Mouse (Mus musculus) erythroid progenitor cell, adult 5-6 weeks (primary cell): ENCODE measurements around the gene Pex12. TPM values are rescaled to one million over a fixed set of nuclear protein-coding genes. Genes with fewer than 3 reads are reported as not detected.
"Not testable (repeated sequence)": the region's sequence is repeated elsewhere in the genome, so short reads cannot be mapped to it uniquely, and the experiment has no call there.

Source experiments
- ATAC-seq: replicated peaks from 2 replicates; pipeline ENCODE4 v1.8.0; 2016; ENCODE audit warnings: moderate number of reproducible peaks, mild to moderate bottlenecking, moderate TSS enrichment, inconsistent platforms; ENCODE audit not compliant: poor library complexity, low FRiP score, severe bottlenecking
- total RNA-seq, 2 experiments: library from RNA; stranded (forward) in 1 of 2; stranded (reverse) in 1 of 2; fragments of 150-400 nt in 1 of 2; fragments of 186-747, 209-891 nt in 1 of 2; gene quantifications; 2 replicates each; pipeline versions ENCODE4 v1.2.3 to v1.2.4; 2015 to 2017; ENCODE audit warnings: low replicate concordance in 2 of 2

Pex12 gene
- total RNA-seq, 2 experiments from 2014 or later, result 2.5 TPM; not detected in 1

DNA sequence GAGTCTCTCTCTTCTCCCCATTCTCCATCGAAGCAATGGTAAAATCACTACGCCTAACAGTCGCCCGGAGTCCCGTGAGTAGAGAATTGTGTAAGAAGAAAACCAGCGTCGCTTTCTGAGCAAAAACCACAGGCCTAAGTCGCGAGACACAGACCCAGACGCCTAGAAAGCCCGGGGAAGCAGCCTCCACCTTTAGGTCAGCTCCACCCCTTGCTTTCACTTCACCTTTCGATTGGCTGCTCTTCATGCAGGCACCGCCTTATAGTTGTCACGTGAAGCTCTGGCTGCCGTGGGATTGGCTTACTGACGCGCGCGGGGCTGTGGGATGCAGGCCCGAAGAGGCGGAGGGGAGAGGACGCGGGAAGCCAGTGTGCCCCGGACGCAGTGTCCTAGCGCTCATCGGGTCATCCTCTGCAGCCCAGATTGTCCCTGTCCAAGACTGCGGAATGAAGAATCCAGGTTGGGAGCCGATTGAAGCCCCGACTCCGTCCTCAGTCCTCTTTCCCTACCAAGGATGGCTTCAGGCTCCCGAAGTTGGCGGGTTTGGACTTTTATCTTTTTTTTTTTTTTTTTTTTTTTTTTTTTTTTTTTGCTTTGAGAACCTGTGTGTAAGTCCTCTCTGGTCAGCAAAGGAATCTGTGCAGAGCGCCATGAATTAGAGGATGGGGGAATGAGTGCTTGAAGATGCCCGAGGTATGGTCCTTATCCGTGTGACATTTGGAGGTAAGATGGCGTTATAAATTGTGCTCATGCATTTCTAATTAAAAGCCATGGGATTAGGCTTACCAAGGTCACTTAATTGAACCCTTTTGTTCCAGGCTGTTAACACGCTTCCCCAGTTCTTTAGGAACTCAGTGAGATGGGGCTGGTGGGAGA, 10.8 kb downstream of the Pex12 start:
- peak; percentile 94 for ATAC-seq

DNA sequence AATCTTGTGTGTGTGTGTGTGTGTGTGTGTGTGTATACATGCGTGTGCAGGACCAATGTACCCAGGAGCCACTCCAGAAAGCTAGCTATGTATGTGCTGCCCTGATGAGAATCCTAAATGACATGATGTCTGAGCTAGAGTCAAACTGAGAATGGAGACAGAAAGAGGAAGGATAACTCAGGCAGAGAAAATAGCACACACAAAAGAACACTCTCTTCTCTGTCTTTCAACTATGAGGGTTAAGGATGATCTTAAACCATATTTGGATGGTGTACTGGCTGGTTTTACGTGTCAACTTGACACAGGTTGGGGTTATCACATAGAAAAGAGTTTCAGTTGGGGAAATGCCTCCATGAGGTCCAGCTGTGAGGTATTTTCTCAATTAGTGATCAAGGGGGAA, 12.8 kb downstream of the Pex12 start:
- ATAC-seq, result no peak

DNA sequence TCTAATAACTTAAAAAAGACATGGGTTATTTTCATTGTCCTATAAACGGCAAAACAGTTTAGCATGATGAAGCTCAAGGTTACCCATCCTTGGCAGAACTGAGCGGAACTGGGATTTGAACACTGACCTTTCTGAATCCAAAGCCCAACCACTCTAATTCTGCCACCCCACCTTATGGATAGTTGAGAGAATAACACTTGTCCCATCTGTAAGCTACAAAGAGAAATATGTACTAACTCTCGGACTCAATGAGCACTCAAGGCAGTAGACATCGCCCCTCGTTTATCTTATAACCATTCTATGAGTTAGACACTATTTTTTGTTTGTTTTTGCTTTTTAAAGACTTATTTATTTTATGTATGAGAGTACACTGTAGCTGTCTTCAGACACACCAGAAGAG, 13.3 kb downstream of the Pex12 start:
- no peak for ATAC-seq

DNA sequence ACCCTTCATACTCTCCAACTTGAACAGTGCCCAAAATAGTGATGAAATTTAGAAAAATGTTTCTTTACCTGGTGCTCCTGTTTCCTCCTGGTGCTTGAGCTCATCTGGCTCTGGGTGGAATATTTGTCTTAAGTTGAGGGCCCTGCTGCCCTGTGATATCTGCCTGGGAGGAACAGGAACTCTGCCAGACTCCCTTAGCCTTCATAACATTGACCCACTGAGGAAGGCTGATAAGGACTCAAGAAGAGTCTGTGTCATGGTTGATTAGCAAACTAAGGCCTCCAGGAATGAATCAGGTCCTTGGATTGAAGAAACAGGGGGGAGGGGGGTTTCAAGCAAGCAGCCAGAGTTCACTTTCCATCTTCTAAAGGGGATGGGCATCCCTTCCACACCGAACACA, 15.8 kb downstream of the Pex12 start, which contains the start of gene Slfn14:
Gene Slfn14, minus strand, starts transcription at position 161 of the 400 bp plus-strand sequence.
- peak; percentile 84 for ATAC-seq

DNA sequence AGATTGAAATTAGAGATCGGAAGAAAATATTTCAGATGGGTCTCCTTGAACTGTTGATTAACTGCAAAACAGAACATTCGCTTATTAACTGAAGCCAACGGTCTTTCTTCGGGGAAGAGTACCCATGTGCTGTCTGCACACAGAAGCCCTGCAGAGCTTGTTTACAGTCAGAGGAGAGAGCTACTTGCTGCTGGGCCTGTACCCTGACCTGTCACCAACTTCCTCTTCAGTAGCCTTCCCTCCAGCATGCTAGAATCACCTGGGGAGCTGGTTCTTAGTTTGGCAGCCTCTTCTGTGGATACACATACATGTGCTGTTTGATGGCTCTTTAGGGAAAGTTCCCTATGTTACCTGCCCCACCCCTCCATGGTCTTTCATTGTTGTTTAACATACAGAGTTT, 16.8 kb downstream of the Pex12 start:
- peak; percentile 28 for ATAC-seq

DNA sequence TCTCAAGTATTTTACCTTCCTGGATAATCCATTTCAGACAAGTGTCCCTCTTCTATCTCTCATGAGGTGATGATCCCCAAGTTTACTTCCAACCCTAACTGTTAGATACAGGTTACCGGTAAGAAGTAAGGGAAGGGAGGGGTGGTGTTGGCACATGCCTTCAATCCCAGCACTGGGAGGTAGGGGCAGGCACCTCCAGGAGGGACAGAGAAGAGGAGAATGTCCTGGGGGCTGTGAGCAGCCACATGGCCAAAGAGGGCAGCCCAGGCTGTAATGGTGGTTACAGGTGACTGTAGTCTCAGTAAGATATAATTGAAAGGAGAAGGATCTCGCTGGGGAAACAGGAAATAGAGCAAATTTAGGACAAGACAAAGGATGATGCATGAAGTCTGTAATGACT, 20.3 kb downstream of the Pex12 start:
- ATAC-seq, result no peak

DNA sequence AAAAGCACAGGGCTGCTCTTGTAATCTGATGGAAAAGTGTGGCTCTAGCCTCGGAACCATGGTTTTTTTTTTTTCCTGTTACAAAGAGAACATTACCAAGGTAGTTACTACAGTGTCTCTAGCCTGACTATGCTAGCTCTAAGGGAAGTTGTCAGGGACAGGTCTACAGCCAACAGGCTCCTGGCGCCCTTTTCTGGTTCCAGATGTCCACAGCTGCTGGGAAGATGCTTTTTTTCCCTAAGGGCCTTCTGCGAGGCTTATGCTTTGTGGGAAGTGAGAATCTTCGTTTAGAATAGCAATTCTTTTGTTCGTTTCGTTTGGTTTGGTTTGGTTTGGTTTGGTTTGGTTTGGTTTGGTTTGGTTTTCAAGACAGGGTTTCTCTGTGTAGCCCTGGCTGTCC, 22.7 kb downstream of the Pex12 start:
- ATAC-seq, result no peak

DNA sequence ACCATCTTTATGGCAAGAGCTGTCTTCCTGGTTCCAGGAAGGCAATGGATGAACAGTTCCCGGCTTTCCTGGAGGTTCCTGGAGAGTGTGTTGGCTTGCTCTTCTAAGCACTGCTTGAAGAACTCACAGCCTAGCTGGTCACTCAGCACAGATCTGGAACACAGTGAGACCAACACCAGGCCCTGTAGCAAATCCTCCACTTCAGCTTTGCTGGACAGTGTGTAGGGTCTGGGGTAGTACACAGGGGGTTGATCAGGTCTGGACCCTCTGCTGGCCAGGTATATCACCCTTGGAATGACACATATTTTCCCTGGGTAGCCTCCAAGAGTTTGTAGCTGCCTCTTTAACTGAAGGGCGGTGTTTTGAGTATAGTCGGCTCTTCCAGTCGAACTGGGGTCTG, 23.4 kb downstream of the Pex12 start:
- ATAC-seq, result no peak

DNA sequence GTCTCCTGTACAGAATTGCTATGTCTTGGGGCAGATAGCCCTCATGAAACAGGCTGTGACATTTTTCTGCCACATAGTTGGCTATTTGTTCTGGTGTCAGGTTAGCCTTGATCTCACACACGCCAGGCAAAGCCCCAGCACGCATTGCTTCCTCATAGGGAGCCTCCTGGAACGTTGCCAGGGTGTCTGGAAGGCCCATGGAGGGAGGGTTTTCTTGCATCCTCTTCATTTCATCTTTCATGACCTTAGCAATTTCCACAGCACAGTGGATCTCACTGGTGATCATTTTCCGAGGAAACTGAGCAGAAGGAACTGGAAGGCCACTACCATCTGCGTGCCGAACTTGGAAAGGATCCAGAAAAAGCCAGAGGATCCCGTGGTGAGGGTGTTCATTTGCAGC, 26.1 kb downstream of the Pex12 start:
- ATAC-seq, result no peak

DNA sequence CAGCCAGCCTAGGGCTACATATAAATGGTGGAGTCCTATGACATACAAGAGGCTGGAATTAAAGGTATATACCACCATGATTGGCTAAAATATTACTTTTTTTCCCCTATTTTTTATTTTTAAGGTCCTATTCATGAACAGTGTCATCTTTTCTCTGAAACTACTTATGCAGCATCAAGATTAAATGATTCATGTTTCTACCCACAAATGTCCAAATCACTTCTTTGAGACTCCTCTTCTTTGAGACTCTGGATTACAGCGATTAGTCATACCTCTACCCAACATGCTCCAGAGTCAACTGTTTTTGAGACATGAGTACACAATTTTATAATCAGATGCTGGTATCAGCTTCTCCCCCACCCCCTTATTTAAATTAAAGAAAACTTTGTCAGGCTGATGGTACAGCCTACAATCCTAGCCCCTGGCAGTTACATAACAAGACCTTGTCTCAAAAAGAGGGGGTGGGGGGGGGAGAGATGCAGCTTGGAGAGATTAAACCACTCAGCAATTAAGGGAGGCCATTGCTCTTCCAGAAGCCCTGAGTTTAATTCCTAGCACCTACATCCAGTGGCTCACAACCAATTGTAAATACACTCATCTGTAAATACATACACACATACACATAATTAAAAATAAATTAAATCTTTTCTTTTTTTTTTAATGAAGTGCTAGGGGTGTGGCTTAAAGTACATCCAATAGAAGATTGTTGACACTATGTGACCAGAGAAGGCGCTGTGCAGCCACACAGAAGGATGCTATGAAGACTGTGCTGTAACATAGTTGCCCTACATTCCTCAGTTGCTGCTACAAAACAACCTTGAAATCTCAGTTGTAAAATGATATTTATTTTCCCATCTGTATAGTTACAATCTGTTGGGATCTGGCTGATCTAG, 30.2 kb downstream of the Pex12 start:
- ATAC-seq, result peak; percentile 57

DNA sequence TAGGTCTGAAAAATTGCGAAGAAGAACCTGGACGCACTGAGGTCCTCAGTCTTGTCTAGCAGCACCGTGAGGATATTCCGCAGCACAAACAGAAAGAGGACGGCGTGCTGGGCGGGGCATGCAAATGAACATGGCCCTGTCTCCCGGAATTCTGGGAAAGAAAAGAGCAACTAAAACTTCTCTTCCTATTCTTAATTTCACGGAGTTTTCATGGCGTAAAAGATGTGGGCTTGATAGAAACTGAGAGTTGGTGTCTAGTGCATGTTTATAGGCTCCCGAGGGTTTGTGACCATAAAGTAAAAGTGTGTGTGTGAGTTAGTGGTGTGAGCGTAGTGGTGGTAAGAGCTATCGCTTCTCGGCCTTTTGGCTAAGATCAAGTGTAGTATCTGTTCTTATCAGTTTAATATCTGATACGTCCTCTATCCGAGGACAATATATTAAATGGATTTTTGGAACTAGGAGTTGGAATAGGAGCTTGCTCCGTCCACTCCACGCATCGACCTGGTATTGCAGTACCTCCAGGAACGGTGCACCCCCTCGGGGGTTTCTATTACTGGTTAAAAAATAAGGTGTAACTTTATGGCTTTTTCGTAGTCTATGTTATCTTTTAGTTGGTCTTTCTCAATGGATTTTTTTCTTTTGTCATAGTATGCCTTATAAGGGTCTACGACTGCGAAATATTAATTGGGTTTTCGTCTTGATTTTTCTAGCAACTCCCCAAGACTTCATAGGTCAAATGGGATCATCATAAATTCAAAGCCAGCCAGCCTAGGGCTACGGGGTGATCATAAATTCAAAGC, 31.0 kb downstream of the Pex12 start:
- ATAC-seq, result peak; percentile 85

DNA sequence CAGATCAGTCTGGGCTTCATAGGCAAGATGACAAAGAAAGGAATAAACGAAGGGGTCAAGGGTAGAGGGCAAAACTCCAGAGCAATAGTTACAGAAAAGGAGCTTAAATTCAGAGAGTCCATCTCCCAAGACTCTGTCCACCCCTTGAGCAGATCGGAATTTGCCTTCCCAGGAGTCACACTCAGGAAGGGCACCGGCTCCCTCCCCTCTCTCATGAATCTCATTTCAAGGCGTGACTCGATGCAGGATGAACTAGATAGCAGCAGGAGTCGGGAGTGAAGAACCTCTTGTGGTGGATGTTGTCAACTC, 31.6 kb downstream of the Pex12 start:
- ATAC-seq, result peak; percentile 45

DNA sequence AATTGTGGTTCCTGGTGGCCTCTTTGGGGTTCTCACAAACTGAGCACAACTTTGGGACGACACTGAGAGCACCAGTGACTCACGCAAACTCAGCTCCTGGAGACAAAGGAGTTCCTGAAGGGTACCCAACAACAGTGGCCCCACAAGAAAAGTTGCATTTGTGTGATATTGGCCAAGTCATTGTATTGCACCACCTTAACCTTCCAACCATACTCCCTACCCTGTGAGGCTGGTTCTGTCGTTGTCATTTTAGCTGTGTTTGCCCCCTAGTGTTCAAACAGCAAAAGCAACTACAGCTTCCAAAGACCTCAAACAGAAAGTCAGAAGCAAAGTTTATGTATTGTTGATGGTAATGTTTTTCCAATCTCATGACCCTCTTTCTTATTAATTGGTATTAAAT, 39.2 kb downstream of the Pex12 start:
- peak; percentile 91 for ATAC-seq

DNA sequence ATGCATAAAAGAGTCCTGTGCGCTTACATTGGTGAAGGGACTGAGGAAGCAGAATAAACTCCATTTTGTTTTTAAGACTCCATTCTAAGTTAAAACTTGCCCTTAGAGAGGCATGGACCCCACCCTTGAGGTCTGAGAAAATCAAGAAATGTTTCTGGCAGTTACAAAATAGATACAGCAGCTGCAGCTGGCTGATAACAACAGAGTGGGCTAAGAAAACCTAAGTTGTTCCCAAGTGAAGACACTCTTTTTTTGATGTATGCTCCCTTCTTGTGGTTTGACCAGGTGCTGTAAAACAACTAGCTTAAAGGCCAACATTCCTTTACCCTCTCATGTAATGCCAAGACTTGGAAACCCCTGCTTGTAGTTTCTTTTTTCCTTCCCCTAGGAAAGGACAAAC, 39.7 kb downstream of the Pex12 start:
- ATAC-seq, result peak; percentile 88

DNA sequence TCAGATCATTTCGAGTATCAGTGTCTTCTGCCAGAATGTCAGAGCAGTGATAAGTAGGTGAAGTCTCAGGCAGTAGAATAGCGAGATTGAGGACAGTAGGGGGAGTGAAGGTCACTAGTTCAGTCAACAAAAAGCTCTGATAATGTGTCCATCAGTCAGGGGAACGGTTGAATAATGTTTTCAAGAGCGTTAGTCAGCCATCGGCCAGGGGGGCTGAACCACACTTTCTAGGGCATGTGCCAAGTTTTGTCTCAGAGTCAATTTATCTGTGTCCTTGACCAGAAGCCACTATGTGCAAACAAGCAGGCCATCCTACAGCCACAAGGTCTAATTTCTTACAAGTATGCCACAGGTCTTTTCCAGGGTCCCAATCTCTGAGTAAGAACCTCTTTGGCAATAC, 45.2 kb downstream of the Pex12 start:
- not testable (repeated sequence) for ATAC-seq

Other genes starting within 250 kb of the Pex12 start
- gene Slfn2, start 237.5 kb downstream of the Pex12 start, total RNA-seq (2015; ENCODE audit: low replicate concordance), result 32.1 and 39.4 TPM in 2 replicates
- 40.9 and 43.8 TPM in 2 replicates for gene Slfn2, start 237.5 kb downstream of the Pex12 start, total RNA-seq (2017; ENCODE audit: low replicate concordance)
- gene Slfn1, start 185.7 kb downstream of the Pex12 start, total RNA-seq (2015; ENCODE audit: low replicate concordance), result 4.2 and 22.3 TPM in 2 replicates
- 6.9 and 12.3 TPM in 2 replicates for gene Slfn1, start 185.7 kb downstream of the Pex12 start, total RNA-seq (2017; ENCODE audit: low replicate concordance)
- 21.3 and 75.9 TPM in 2 replicates for gene Slfn4, start 127.4 kb downstream of the Pex12 start, total RNA-seq (2015; ENCODE audit: low replicate concordance)
- 4.2 and 12.1 TPM in 2 replicates for gene Slfn4, start 127.4 kb downstream of the Pex12 start, total RNA-seq (2017; ENCODE audit: low replicate concordance)
- gene Slfn3, start 111.3 kb downstream of the Pex12 start, total RNA-seq (2015; ENCODE audit: low replicate concordance), result 5.0 and 19.3 TPM in 2 replicates
- 12.3 and 35.9 TPM in 2 replicates for gene Slfn3, start 111.3 kb downstream of the Pex12 start, total RNA-seq (2017; ENCODE audit: low replicate concordance)
- 86.4 and 88.3 TPM in 2 replicates for gene Slfn14, start 15.9 kb downstream of the Pex12 start, total RNA-seq (2015; ENCODE audit: low replicate concordance)
- 93.6 and 106 TPM in 2 replicates for gene Slfn14, start 15.9 kb downstream of the Pex12 start, total RNA-seq (2017; ENCODE audit: low replicate concordance)
- gene Ap2b1, start 3.6 kb downstream of the Pex12 start, total RNA-seq (2015; ENCODE audit: low replicate concordance), result 42.3 and 43.6 TPM in 2 replicates
- 49.8 and 49.9 TPM in 2 replicates for gene Ap2b1, start 3.6 kb downstream of the Pex12 start, total RNA-seq (2017; ENCODE audit: low replicate concordance)
- gene Rasl10b, start 106.6 kb upstream of the Pex12 start, total RNA-seq (2015; ENCODE audit: low replicate concordance), result not detected in 2 replicates
- 0.23 TPM in 1 of 2 replicates, not detected in the other for gene Rasl10b, start 106.6 kb upstream of the Pex12 start, total RNA-seq (2017; ENCODE audit: low replicate concordance)
- not detected in 2 replicates for gene Gas2l2, start 126.9 kb upstream of the Pex12 start, total RNA-seq (2015; ENCODE audit: low replicate concordance)
- not detected in 2 replicates for gene Gas2l2, start 126.9 kb upstream of the Pex12 start, total RNA-seq (2017; ENCODE audit: low replicate concordance)
- gene 1700020L24Rik, start 135.1 kb upstream of the Pex12 start, total RNA-seq (2015; ENCODE audit: low replicate concordance), result 12.3 TPM in 1 of 2 replicates, not detected in the other
- 4.0 and 4.7 TPM in 2 replicates for gene 1700020L24Rik, start 135.1 kb upstream of the Pex12 start, total RNA-seq (2017; ENCODE audit: low replicate concordance)
- not detected in 2 replicates for gene Mmp28, start 160.5 kb upstream of the Pex12 start, total RNA-seq (2015; ENCODE audit: low replicate concordance)
- gene Mmp28, start 160.5 kb upstream of the Pex12 start, total RNA-seq (2017; ENCODE audit: low replicate concordance), result 1.7 TPM in 1 of 2 replicates, not detected in the other
- 47.2 and 59.5 TPM in 2 replicates for gene Taf15, start 170.5 kb upstream of the Pex12 start, total RNA-seq (2015; ENCODE audit: low replicate concordance)
- gene Taf15, start 170.5 kb upstream of the Pex12 start, total RNA-seq (2017; ENCODE audit: low replicate concordance), result 50.6 and 95.9 TPM in 2 replicates
- not detected in 2 replicates for gene Heatr9, start 219.6 kb upstream of the Pex12 start, total RNA-seq (2015; ENCODE audit: low replicate concordance)
- 0.26 TPM in 1 of 2 replicates, not detected in the other for gene Heatr9, start 219.6 kb upstream of the Pex12 start, total RNA-seq (2017; ENCODE audit: low replicate concordance)
- gene Ccl5, start 227.9 kb upstream of the Pex12 start, total RNA-seq (2015; ENCODE audit: low replicate concordance), result 11.5 and 25.6 TPM in 2 replicates
- gene Ccl5, start 227.9 kb upstream of the Pex12 start, total RNA-seq (2017; ENCODE audit: low replicate concordance), result 4.6 TPM in 1 of 2 replicates, not detected in the other